Mouse (Mus musculus): ENCODE data around the gene Dab1.

DNA sequence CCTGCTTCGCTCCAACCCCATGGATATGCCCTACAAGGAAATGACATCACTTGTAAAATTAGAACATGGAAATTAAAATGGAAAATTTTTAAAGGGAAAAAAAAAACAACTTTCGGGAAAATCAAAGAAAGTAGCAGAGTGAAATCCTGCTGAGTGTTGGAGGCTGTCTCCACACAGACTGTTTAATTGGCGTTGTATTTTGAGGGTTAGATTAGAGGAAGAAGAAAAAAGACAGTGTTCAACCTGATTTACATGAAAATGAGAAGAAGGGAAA is 1025.1 kb downstream of the Dab1 start:
- no peak for TF ChIP-seq CTCF (IDR thresholded peaks at IDR 0.05; ENCODE audit: control insufficient read depth, insufficient read depth, insufficient replicate concordance, low read depth, low read length)
- TF ChIP-seq POLR2A (IDR thresholded peaks at IDR 0.05; ENCODE audit: control insufficient read depth, low read depth, low read length) = no peak
